Mouse (Mus musculus): Measurements from ENCODE around the gene Zfp523.

The Zfp523 gene

DNA sequence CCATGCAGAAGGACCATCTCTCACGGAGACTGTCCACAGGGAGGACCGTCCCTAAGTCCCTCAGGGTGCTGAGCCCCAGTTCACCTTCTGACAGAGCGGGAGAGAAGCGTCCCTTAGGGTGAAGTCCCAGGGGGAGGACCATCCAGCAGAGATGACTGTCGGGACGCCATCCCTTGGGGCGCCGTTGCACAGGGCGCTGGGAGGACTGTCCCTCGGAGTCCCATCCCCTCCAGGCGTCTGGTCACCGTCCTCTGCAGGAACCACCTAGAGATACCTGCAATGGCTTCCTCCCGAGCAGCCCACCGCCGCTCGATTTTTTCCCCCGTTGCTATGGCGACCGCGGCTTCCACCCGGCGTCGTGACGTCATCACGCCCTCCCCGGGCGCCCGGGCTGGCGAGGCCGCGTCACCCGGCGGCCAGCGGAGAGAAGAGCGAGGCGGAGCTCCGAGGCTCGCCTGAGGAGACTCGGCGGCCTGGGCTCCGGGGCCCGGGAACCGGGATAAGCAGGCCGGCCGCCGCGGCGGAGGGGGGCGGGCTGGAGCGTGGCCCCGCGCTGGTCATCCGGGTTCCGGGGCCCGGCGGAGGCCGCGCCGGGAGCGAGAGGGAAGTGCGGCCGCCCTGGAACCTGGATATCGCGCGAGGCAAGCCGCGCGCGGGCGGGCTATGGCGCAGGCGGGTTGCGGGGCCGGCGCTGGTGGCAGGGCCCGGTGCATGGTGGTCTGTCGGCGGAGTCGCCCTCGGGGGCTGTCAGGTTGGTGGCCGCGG is at the start of gene Zfp523:
TSS of gene Zfp523 (plus strand) at position 355 of the 765 bp plus-strand sequence.
- DNase-seq, result peak; percentile 95 to 96

- DNase-seq, result no peak
Measured at GRCm38 (mm10) chr17:28129796-28130195, 47.1 kb upstream of the Zfp523 start.

DNA sequence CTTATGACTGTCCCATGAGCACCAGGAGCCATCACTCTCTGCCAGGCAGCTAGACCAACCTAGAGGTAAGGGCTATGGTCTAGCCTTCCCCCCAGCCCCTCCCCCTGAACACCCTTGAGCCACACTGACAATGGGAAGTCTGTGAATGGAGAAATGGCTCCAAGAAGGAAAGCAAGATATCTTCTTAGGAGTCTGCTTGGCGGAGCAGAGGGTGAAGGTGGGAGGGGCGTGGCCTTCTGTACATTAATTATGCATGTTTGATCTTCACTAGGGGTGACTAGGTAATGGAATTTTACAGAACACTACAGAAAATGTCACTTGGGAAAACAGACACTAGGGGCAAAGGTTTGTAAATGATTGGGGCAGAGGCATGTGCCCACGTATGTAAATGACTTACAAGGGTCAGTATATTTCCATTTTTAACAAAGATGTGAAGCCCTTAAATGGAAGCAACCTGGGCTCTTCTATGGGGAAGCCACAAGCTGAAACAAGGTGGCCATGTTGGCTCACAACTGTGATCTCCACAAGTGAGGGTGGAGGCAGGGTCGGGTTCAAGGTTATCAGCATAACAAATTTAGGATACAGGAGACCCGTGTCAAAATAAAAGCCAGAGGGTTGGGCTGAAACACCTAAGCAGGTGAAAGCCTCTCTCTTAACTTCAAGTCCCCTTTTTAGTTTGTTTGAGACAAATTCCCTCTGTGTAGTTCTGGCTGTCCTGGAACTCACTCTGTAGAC is 46.4 kb upstream of the Zfp523 start:
- peak in 1 of 2 experiments; percentile 27 for DNase-seq

- no peak for DNase-seq
Measured at GRCm38 (mm10) chr17:28131156-28131555, 45.8 kb upstream of the Zfp523 start.

DNA sequence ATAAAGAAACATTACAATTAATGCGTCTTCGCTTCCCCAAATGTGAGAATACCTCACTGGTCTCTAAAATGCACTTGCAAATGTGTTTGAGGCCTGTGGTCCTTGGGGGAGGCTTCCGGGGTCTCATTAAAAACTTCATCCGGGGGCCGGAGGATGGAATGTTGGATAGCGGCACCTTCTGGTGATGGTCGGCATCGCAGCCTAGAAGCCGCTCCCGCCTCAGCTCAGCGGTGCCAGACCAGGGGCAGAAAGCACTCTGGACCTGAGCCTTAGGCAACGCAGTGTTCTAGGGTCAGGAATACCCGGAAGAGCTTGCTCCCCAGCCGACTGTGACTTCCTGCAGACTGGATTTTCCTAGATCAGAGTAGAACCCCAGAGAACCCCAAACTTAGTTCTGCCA is 43.7 kb upstream of the Zfp523 start:
- peak; percentile 89 for DNase-seq

DNA sequence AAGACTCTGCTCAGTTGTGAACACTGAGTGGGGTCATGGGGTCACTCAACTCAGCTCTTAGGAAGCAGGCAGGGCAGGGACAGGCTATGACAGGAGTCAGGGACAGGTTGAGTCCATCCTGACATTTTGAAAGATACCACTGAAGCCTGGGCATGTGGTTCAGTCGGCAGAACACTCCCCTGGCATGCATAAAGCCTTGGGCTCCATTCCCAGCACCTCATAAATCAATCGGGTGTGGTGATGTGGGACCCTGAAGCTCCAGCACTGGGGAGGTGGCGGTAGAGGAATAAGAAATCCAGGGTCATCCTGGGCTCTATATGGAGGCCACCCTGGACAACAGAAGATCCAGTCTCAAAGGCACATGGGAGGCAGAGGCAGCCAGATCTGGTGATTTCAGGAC is 41.4 kb upstream of the Zfp523 start:
- DNase-seq, result no peak

DNA sequence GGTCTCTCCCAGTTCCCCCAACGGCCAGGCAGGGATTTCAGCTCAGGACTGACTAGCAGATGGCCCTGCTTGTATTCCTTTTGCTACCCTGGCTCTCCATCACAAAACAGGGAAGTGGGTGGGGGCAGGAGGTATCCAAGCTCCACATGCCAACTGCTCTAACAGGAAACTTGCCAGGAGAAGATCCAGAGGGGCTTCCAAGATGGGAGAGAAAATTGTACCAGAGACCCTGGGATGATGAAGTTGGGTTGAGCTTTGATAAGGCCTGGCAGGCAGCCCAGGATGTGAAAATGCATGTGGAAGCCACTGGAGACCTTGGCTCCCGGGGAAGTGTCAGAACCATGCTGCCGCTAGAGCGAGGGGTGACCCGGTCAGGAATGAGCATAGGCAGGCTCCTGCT is 40.7 kb upstream of the Zfp523 start:
- DNase-seq, result peak; percentile 38 to 54

DNA sequence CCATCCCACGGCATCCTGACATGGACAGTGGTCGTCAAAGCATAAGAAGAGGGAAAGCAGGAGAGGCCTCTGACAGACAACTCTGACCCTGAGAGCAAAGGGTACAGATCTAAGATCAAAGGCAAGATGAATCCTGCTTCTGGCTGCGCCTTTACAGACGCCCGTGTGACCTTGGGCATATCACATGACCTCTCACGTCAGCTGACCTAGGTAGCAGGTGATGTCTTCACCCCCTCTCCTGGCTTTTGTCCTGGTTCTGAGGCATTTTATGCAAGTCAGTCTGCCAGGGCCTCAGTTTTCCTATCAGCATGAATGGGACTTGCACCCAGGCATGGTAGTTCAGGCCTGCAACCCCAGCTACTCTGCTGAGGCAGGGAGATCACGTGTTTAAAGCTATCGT is 38.9 kb upstream of the Zfp523 start:
- DNase-seq, result no peak

GRCm38 (mm10) chr17:28138685-28139084 is 38.2 kb upstream of the Zfp523 start:
- no peak for DNase-seq

GRCm38 (mm10) chr17:28140431-28141204 is 36.3 kb upstream of the Zfp523 start:
- peak in 1 of 2 experiments; percentile 35 for DNase-seq

- DNase-seq, result no peak
Measured at GRCm38 (mm10) chr17:28141205-28141650, 35.7 kb upstream of the Zfp523 start.

- peak; percentile 65 to 77 for DNase-seq
Measured at GRCm38 (mm10) chr17:28141771-28142699, 34.9 kb upstream of the Zfp523 start, which contains the start of gene Scube3. Gene Scube3, plus strand, starts transcription at chr17:28142141.

DNA sequence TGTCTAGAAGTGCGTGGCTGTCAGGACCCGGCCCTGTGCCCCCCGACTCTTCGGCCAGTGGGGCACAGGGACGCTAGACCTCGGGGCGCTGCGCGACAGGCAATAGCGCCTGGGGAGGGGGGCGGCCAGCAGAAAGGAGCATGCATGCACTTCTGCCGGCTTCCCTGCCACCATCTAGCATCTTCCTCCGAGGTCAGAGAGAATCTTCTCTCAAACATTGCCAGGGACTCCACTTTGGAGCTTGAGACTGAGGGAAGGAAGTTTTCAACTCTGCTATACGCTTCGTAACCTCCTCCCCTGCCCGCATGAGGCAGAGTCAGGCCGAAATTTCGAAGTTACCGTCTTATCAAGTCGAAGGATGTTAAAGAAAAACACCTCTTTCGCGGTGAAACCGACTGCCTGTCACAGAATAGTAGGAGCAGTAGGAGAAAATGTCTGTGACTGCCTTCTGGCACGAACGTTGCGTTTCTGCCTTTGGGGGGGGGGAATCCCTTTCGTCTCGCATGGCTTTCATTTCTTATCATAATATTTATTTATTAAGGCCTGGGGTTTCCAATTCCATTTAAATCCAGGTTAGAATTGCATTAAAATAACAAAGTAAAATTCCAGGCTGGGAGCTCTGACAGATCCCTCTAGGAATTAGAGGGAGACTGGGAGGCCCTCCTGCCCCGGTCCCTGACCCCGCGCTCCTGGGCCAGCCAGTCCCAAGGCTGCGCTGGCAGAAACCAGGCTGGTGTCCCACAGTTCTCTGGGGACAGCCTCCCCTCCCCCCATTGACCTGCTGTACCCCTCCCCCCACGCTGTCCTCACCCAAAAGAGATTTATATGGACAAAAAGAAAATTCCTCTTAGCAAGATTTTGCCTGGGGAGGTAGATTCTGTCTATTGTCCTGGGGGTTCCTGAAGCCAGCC is 34.0 kb upstream of the Zfp523 start:
- peak; percentile 40 to 55 for DNase-seq

- DNase-seq, result peak in 1 of 2 experiments; percentile 43
Measured at GRCm38 (mm10) chr17:28143751-28144150, 33.2 kb upstream of the Zfp523 start.

- DNase-seq, result no peak
Measured at GRCm38 (mm10) chr17:28144241-28144640, 32.7 kb upstream of the Zfp523 start.

- DNase-seq, result no peak
Measured at GRCm38 (mm10) chr17:28148288-28148687, 28.6 kb upstream of the Zfp523 start.

DNA sequence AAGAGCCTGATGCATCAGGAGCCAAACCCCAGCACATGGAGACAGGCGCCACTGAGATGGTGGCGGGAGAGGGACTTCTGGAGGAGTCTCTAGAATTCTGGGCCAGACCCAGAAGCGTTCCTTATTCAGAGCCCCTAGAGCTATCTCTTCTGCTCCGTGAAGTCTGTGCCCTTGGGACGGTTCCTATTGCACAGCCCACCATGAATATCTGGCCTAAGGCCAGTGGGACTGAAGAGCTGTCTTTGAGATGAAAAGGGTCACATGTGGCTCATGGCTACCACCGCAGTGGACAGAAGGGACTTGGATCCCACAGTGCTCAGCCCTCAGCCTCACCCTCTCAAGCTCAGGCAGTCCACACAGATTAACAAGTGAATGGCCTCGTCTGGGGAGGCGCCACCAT is 27.2 kb upstream of the Zfp523 start:
- no peak for DNase-seq

- DNase-seq, result no peak
Measured at GRCm38 (mm10) chr17:28150456-28150855, 26.5 kb upstream of the Zfp523 start.

- no peak for DNase-seq
Measured at GRCm38 (mm10) chr17:28153095-28153494, 23.8 kb upstream of the Zfp523 start.

GRCm38 (mm10) chr17:28154970-28155369 is 22.0 kb upstream of the Zfp523 start:
- no peak for DNase-seq

- no peak for DNase-seq
Measured at GRCm38 (mm10) chr17:28160361-28160760, 16.6 kb upstream of the Zfp523 start.

Data from kidney, postnatal 4 days (tissue).